Mouse (Mus musculus) erythroblast, embryonic 14.5 days (primary cell): ENCODE measurements around the gene Armc6. TPM values are rescaled to one million over a fixed set of nuclear protein-coding genes. Genes with fewer than 3 reads are reported as not detected.
"Not testable (repeated sequence)": the region's sequence is repeated elsewhere in the genome, so short reads cannot be mapped to it uniquely, and the experiment has no call there.

Experiments
- H3K27me3 ChIP-seq: 2 replicates; pipeline ENCODE4 v1.6.1; 2012; ENCODE audit warnings: inconsistent platforms; ENCODE audit not compliant: control insufficient read depth
- H3K36me3 ChIP-seq: 2 replicates; pipeline ENCODE4 v1.6.1; 2012; ENCODE audit warnings: mild to moderate bottlenecking, inconsistent platforms; ENCODE audit not compliant: control insufficient read depth
- H3K4me1 ChIP-seq: 2 replicates; pipeline ENCODE4 v1.6.1; 2012; ENCODE audit warnings: inconsistent platforms; ENCODE audit not compliant: control insufficient read depth
- H3K4me3 ChIP-seq: replicated peaks from 2 replicates; pipeline ENCODE3; 2012; ENCODE audit warnings: moderate library complexity, mild to moderate bottlenecking, inconsistent platforms
- H3K9me3 ChIP-seq: 2 replicates; pipeline ENCODE4 v1.6.1; 2012; ENCODE audit warnings: low read length, inconsistent platforms, mixed read lengths; ENCODE audit not compliant: control insufficient read depth
- GATA1 ChIP-seq: IDR thresholded peaks from 2 replicates; pipeline ENCODE4 v1.6.1; 2012; ENCODE audit warnings: low read length, inconsistent platforms, mixed read lengths
- TAL1 ChIP-seq: IDR thresholded peaks from 3 replicates; pipeline ENCODE4 v1.6.1; 2012; ENCODE audit warnings: low read length, inconsistent platforms, mixed read lengths
- polyA plus RNA-seq: library from polyadenylated mRNA; stranded (reverse); fragments of >175 nt; gene quantifications from 2 replicates; pipeline ENCODE4 v1.2.3, GENCODE M21; 2012

Gene Armc6
- polyA plus RNA-seq, 1 experiment = 1.6 TPM

- H3K36me3 ChIP-seq = peaks cover 49% of the 10 kb centered on the region
Observed at GRCm38 (mm10) chr8:70220236-70220840, 13.9 kb downstream of the Armc6 start.

GRCm38 (mm10) chr8:70219107-70219684, 15.1 kb downstream of the Armc6 start:
- Histone ChIP-seq H3K4me1 (peaks cover 10% of the 10 kb centered on the region), H3K27me3 (no peaks in the 10 kb centered on the region), H3K9me3 (no peaks in the 10 kb centered on the region), H3K36me3 (peaks cover 38% of the 10 kb centered on the region), H3K4me3 (no peak overlapping the region)
- TF ChIP-seq TAL1 (no peak), GATA1 (no peak)

More at GRCm38 (mm10) chr8:70220236-70220840, 13.9 kb downstream of the Armc6 start:
- Histone ChIP-seq H3K4me3 (no peak overlapping the region), H3K27me3 (no peaks in the 10 kb centered on the region), H3K9me3 (no peaks in the 10 kb centered on the region), H3K4me1 (peaks cover 2% of the 10 kb centered on the region)
- TF ChIP-seq TAL1 = no peak
- no peak for TF ChIP-seq GATA1

- Histone ChIP-seq H3K4me3 (no peak overlapping the region), H3K9me3 (no peaks in the 10 kb centered on the region), H3K27me3 (no peaks in the 10 kb centered on the region), H3K4me1 (peaks cover 25% of the 10 kb centered on the region), H3K36me3 (peaks cover 20% of the 10 kb centered on the region)
- no peak for TF ChIP-seq TAL1
- TF ChIP-seq GATA1 = no peak
Observed at GRCm38 (mm10) chr8:70217441-70217840, 16.8 kb downstream of the Armc6 start.

- H3K4me1 ChIP-seq = peaks cover 29% of the 10 kb centered on the region
- H3K36me3 ChIP-seq = peaks cover 12% of the 10 kb centered on the region
- no peaks in the 10 kb centered on the region for H3K9me3 ChIP-seq
- H3K4me3 ChIP-seq = no peak overlapping the region
- no peaks in the 10 kb centered on the region for H3K27me3 ChIP-seq
- no peak for TF ChIP-seq TAL1
- TF ChIP-seq GATA1 = no peak
Observed at GRCm38 (mm10) chr8:70216566-70216965, 17.7 kb downstream of the Armc6 start.

GRCm38 (mm10) chr8:70216161-70216560, 18.1 kb downstream of the Armc6 start:
- not testable (repeated sequence) for H3K4me3 ChIP-seq, H3K9me3 ChIP-seq, H3K27me3 ChIP-seq, H3K36me3 ChIP-seq
- H3K4me1 ChIP-seq = peaks cover 33% of the 10 kb centered on the region

- no peak overlapping the region for H3K4me3 ChIP-seq
- TF ChIP-seq TAL1 (no peak), GATA1 (no peak)
- no peaks in the 10 kb centered on the region for H3K9me3 ChIP-seq
- H3K4me1 ChIP-seq = peaks cover 44% of the 10 kb centered on the region
- peaks cover 7% of the 10 kb centered on the region for H3K36me3 ChIP-seq
- H3K27me3 ChIP-seq = no peaks in the 10 kb centered on the region
Observed at GRCm38 (mm10) chr8:70215092-70215491, 19.2 kb downstream of the Armc6 start.

- no peak overlapping the region for H3K4me3 ChIP-seq
- peaks cover 50% of the 10 kb centered on the region for H3K4me1 ChIP-seq
- no peak for TF ChIP-seq GATA1
- H3K36me3 ChIP-seq = peaks cover 10% of the 10 kb centered on the region
- no peaks in the 10 kb centered on the region for H3K9me3 ChIP-seq
- H3K27me3 ChIP-seq = no peaks in the 10 kb centered on the region
Observed at GRCm38 (mm10) chr8:70214411-70214810, 19.9 kb downstream of the Armc6 start.

GRCm38 (mm10) chr8:70212112-70213055, 21.9 kb downstream of the Armc6 start, which contains the start of gene Slc25a42:
Slc25a42 (minus strand) TSS chr8:70212305.
- Histone ChIP-seq H3K36me3 (peaks cover 24% of the 10 kb centered on the region), H3K4me3 (peak within 1 kb of the TSS; percentile 70)

GRCm38 (mm10) chr8:70211726-70212111, 22.5 kb downstream of the Armc6 start:
- Histone ChIP-seq H3K4me3 (peak overlapping the region; percentile 70), H3K27me3 (no peaks in the 10 kb centered on the region), H3K4me1 (peaks cover 74% of the 10 kb centered on the region), H3K9me3 (no peaks in the 10 kb centered on the region), H3K36me3 (peaks cover 30% of the 10 kb centered on the region)
- TF ChIP-seq TAL1 = no peak
- TF ChIP-seq GATA1 = no peak

More at GRCm38 (mm10) chr8:70212112-70213055, 21.9 kb downstream of the Armc6 start, which contains the start of gene Slc25a42:
- Histone ChIP-seq H3K4me1 (peaks cover 67% of the 10 kb centered on the region), H3K9me3 (no peaks in the 10 kb centered on the region), H3K27me3 (no peaks in the 10 kb centered on the region)
- TF ChIP-seq GATA1 (peak; percentile 13; the same call in 1 of the 2 replicates), TAL1 (no peak)
